Mouse (Mus musculus) spleen, postnatal 14 days (tissue): ENCODE measurements around the gene Olfr347.

Source experiments
- DNase-seq, 2 experiments: peaks; one replicate each; pipeline ENCODE4 v3.0.0; 2021 to 2022; ENCODE audit warnings: low spot score in 2 of 2

Gene Olfr347

GRCm38 (mm10) chr2:36731602-36732001, at the start of gene Olfr347:
Olfr347 (plus strand) TSS chr2:36731902.
- DNase-seq: no peak

- DNase-seq: no peak
Measured at GRCm38 (mm10) chr2:36685488-36685887, 46.2 kb upstream of the Olfr347 start, which contains the start of gene Olfr346. Olfr346 (plus strand) TSS chr2:36685788.

DNA sequence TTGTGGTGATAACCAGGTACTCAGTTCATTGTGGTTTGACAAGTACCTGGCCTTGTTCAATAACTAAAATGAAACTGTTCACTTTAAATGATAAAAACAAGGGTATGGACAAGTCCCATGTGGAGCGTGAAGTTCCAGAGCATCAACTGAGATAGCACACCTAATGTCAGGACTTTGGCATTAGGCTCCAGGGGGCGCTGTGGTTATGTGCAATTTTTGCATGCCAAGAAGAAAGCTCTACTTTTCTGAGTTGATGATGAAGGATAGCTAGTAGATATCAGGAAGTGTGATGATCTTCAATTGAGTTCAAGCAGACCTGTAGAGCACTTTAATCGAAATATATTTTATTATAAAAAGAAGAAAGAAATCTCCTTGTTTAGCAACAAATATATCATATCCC, 4.5 kb downstream of the Olfr347 start:
- no peak for DNase-seq

GRCm38 (mm10) chr2:36783976-36784375, 52.3 kb downstream of the Olfr347 start, which contains the start of gene Olfr348:
Olfr348 (plus strand) TSS chr2:36784276.
- no peak for DNase-seq
